Mouse (Mus musculus): ENCODE data around the gene Kif5a.

Kif5a gene

DNA sequence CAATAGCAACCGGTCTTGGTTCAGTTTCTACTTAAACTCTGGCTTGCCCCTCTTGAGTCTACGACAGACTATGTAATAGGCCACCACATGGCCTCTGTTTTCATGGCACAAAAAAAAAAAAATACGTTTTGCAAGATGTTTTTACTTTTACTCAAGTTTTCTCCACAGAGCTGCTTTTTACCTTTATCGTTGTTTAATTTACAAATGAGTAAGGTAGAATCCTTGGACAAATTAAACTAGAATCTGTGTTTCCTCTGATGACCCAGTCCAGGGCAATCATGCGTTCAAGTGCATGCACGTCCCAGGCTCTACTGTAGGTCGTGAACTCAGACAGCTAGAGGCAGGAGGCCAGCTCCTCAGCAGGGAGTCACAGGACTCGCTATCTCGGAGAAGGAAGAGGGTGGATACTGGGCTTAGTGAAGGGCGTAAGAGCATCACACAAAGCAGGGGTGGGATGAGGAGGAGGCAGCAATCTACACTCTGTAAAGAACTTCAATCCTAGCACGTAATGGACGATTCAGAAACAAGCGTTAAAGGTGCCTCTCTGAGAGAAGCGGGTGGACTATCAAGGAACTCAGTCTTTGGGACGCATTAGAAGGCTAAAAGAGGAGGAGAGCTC, 26.5 kb upstream of the Kif5a start:
- DNase-seq (ENCODE audit: low spot score), result peak; percentile 75

GRCm38 (mm10) chr10:127288800-127289572, 25.8 kb upstream of the Kif5a start, which contains the start of gene Mbd6:
Gene Mbd6, minus strand, starts transcription at chr10:127289018.
- DNase-seq (ENCODE audit: low spot score), result peak; percentile 87

- DNase-seq (ENCODE audit: low spot score), result peak; percentile 58
Observed at GRCm38 (mm10) chr10:127288328-127288799, 25.2 kb upstream of the Kif5a start.

- no peak for DNase-seq (ENCODE audit: low spot score)
Observed at GRCm38 (mm10) chr10:127287936-127288293, 24.8 kb upstream of the Kif5a start.

- no peak for DNase-seq (ENCODE audit: low spot score)
Observed at GRCm38 (mm10) chr10:127287271-127287935, 24.3 kb upstream of the Kif5a start.

DNA sequence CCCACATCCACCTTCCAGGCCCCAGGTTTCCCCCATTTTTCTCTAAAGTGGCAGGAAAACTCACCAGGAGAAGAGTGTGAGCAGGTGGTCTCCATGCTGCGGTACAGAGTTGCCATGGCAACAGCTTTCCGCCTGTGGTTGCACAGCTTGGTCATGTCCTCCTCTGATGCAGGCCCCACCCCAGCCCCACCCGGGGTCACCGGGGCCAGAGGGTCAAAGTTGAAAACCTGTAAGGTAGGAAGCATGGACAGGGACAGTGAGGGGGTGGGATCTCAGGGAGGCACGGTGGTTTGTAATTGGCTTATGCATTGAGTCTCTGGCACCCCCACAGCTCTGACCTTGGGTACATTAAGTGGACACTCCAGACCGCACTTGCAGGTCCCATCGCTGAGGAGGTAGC, 23.6 kb upstream of the Kif5a start:
- no peak for DNase-seq (ENCODE audit: low spot score)

DNA sequence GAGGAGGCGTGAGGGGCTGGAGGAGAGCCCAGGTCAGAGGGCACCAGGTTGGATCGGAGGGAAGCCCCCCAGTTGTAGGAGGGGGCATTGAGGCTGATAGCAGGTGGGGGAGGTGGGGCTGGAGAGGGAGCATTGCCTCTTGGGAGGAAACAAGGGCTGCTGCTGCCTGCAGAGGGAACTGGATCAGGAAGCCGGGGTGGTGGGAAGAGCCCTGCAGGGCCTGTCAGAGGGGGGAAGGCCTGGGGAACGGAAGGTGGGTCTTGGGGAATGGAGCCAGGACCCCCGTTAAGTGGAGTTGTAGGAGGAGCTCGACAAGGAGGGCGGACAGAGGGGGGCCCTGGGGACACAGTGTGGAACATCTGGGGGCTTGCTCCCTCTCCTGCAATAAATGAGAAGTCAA, 23.0 kb upstream of the Kif5a start:
- no peak for DNase-seq (ENCODE audit: low spot score)

- DNase-seq (ENCODE audit: low spot score), result no peak
Observed at GRCm38 (mm10) chr10:127285644-127286043, 22.5 kb upstream of the Kif5a start.

DNA sequence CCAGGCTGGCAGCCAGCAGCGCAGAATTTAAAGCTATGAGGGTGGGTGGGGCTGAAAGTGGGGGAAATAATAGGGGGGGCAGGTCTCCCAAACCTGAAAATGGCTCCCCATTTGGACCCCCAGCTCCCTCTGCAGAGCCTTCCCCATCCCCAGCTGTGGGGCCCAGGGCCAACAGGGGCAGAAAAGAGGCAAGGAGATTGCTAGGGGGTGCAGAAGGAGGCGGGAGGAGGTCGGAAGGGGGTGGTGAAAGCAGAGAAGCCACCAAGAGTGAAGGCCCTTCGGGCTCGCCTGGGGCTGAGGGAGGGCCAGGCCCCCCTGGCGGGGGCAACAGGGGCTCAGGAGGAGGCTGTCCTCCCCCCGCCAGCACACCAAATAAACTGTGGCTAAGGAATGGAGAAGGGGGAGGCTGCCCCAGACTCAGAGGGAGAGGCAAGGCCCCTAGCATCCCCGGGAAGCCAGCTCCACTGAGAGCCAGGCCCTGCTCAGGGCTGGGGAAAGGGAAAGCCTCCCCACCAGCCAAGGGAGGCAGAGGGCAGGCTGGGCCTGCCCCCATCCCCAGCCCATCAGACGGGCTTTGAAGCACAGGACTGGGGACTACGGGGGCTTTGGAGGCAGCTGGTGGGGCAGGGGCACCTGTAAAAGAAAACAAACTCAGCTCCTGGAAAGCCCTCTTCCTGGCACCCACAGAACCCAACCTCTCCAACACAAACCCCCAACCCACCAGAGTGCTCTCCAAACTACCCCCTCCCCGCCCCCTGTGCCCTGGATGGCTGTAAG, 21.8 kb upstream of the Kif5a start:
- no peak for DNase-seq (ENCODE audit: low spot score)

DNA sequence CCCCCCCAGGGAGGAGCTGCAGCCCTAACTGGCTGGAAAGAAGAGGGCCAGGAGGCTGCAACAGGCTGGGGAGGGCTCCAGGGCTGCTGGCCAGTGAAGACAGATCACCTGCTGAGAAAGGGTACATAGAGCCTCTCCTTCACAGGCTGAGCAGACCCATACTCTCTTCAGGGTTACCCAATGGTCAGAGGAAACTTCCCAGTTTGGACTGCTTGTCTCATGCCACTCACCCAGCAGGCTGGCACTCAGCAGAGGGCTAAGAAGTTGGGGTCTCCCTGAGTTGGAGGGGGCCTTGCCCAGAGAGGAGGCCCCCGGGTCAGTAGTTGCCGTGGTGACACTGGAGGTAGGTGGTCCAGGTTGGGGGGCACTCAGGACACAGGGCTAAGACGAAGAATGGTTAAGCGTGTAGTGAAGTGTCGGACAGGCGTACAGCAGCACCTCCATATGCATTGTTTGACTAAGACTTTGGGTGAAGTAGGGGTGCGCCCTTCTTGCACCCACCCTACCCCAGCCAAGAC, 21.0 kb upstream of the Kif5a start:
- DNase-seq (ENCODE audit: low spot score), result no peak

- DNase-seq (ENCODE audit: low spot score), result no peak
Observed at GRCm38 (mm10) chr10:127282620-127283215, 19.6 kb upstream of the Kif5a start.

DNA sequence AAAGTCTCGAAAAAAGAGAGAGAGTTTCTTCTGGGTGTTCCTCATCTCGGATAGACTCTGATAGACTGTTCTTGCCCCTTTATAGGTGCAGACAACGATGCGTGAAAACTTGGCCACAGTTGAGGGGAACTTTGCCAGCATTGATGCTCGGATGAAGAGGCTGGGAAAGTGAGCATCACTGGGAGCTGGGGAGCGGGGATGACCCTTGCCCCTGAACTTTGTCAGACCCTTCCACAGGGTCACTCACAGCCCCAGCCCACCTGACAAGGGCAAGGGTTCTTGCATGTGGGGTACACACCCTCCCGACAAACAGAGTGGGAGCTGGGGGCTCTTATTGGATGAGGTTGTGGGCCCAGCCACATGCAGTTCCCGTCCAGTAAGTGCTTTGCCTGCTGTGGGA, 18.2 kb upstream of the Kif5a start:
- DNase-seq (ENCODE audit: low spot score), result no peak

DNA sequence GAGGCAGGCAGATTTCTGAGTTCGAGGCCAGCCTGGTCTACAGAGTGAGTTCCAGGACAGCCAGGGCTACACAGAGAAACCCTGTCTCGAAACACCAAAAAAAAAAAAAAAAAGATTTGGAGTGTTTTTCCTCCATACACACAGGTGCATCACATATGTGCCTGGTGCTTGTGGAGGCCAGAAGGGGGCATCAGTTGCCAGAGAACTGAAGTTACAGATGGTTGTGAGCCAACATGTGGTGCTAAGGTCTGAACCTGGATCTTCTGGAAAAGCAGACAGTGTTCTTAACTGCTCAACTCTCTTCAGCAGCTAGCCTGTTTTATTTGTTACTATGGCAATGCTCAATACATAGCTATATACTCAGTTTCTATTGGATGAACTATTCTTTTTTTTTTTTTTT, 16.6 kb upstream of the Kif5a start:
- DNase-seq (ENCODE audit: low spot score), result no peak

- no peak for DNase-seq (ENCODE audit: low spot score)
Observed at GRCm38 (mm10) chr10:127274261-127275022, 11.3 kb upstream of the Kif5a start.

GRCm38 (mm10) chr10:127272371-127272770, 9.2 kb upstream of the Kif5a start:
- DNase-seq (ENCODE audit: low spot score), result no peak

DNA sequence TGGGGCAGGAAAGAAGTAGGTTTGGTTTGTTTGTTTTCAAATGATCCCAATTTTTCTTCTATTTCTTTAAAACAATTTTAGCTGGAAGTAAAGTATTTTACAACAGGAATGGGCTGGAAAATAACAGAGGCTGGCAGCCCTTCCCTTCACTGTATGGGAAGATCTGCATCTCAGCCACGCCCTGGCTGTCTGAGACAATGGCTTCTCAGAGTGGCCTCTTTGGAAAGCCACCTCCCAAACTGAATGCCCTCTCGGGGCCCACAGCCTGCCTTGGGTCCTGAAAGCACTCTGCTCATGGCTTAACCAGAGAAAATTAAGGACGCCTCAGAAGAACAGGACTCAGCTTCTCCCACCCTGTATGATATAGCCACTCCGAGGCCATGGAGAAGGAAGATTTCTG, 6.7 kb upstream of the Kif5a start:
- no peak for DNase-seq (ENCODE audit: low spot score)

DNA sequence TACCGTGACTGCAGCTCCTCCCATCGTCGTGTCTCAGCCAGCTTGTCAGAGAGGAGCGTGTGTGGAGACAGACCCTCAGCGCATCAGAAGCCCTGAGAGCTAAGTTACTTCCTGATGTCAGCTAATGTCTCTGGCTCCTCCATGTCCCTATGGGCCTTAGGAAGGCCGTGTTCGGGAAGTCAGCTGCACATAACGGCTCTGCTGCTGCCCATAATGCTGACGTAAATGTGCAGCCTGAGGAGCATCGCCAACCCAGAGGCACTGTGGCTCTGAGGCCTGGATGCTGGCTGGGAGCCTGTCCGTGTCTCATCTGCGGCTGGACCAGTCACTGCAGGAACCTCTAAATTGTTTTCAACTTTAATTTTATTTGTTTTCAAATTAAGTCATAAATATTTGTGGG, 5.9 kb upstream of the Kif5a start:
- DNase-seq (ENCODE audit: low spot score), result no peak

DNA sequence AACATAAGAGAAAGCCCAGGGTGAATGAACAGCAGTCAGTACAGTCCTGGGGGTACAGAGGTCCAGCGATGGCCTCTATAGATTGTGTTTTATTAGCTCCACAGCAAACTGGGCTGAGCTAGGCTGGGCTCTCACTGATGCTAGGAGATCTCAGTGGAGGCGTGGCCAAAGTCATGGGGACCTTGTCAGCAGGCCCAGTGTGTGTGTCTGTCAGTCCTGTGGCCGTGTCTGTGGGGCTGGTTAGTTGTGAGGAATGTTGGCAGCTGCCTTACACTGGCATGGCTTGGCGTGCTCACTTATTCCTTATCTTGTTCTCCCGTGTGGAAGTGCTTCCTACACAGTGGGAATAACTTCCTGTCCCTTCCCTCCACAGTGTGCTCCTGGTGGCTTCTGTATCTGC, 5.3 kb upstream of the Kif5a start:
- no peak for DNase-seq (ENCODE audit: low spot score)

- DNase-seq (ENCODE audit: low spot score), result no peak
Observed at GRCm38 (mm10) chr10:127267318-127267717, 4.2 kb upstream of the Kif5a start.

DNA sequence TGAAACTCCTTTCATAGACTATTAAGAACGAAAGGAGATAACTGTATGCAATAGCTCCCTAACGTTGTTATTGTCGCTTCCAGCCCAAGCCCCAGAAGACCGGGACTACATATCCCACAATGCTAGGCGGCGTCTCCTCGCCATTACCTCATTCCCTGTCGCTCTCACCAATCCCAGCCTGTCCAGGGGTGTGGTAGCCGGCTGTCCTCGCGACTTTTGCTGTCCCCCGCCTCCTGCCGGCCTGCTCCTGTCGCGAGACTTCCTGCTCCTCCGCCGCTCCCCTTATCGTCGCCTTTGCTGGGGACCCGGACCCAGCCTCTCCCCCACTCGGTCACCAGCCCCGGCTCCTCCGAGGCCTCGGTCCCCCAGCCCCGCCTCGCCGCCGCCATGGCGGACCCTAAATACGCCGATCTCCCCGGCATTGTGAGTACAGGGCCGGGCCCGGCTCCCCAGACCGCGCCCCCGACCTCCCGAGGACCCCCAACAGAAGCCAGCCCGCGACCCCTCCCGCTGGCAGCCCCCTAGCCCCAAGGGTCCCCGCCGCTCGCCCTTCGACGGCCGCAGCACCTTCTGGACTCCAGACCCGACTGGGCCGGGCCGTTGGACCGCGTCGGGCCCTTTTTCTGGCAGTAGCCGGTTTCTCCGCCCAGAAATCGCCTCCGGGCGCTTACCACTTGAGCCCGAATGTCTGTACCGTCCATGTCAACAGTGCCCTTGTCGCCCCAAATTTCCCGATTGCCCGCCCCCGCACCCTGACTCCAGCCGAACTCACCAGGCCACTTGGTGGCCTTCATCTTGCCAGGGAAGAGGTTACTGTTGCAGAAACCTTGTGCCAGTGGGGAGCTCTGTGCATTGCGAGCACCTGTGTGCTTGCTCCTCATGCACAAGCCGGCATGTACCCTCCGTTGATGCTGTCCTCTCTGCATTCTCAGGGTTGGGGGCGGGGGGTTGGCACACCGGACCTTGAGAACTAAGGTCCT, 3.3 kb upstream of the Kif5a start, which contains the start of gene Dctn2:
Gene Dctn2, plus strand, starts transcription at position 257 of the 980 bp plus-strand sequence.
- peak; percentile 95 for DNase-seq (ENCODE audit: low spot score)
